Mouse (Mus musculus) forebrain, embryonic 16.5 days (tissue): Measurements from ENCODE around the gene Rabepk. TPM values are rescaled to one million over a fixed set of nuclear protein-coding genes. Genes with fewer than 3 reads are reported as not detected.

ENCODE experiments used
- ATAC-seq: fragments of 200-750 bp; cut with Nextera tagmentation; 2 replicates; pipeline ENCODE4 v1.8.0; 2017; ENCODE audit warnings: mild to moderate bottlenecking, moderate library complexity
- H3K27ac ChIP-seq: fragments of 300-500 bp; sonication (generic); 2 replicates; pipeline ENCODE4 v1.5.1; 2014; ENCODE audit warnings: low read length, control low read depth
- H3K27me3 ChIP-seq: fragments of 300-500 bp; sonication (generic); replicated peaks from 2 replicates; pipeline ENCODE4 v1.6.1; 2014; ENCODE audit warnings: low read length; ENCODE audit not compliant: control insufficient read depth, insufficient read depth
- H3K36me3 ChIP-seq: fragments of 300-500 bp; sonication (generic); 2 replicates; pipeline ENCODE4 v1.6.1; 2014; ENCODE audit not compliant: control insufficient read depth, insufficient read depth
- H3K4me1 ChIP-seq: fragments of 300-500 bp; sonication (generic); replicated peaks from 2 replicates; pipeline ENCODE4 v1.6.1; 2014; ENCODE audit warnings: low read length; ENCODE audit not compliant: control insufficient read depth, insufficient read depth
- H3K4me2 ChIP-seq: fragments of 300-500 bp; sonication (generic); 2 replicates; pipeline ENCODE4 v1.6.1; 2014; ENCODE audit warnings: mild to moderate bottlenecking, low read length, control low read depth
- H3K4me3 ChIP-seq: fragments of 300-500 bp; sonication (generic); replicated peaks from 2 replicates; pipeline ENCODE4 v1.5.1; 2014; ENCODE audit warnings: mild to moderate bottlenecking, low read length, control low read depth
- H3K9ac ChIP-seq: fragments of 300-500 bp; sonication (generic); replicated peaks from 2 replicates; pipeline ENCODE4 v1.6.1; 2014; ENCODE audit warnings: low read depth, low read length, control low read depth
- H3K9me3 ChIP-seq: fragments of 300-500 bp; sonication (generic); 2 replicates; pipeline ENCODE4 v1.6.1; 2016; ENCODE audit warnings: low read length; ENCODE audit not compliant: control insufficient read depth
- WGBS: fragments of 180-500 bp; shearing (Covaris S2); extraction: QIAGEN DNeasy Blood & Tissue Kit; methylation state at CpG from one replicate; pipeline ENCODE4 v1.1.7; 2014; 5-methylcytosine and 5-hydroxymethylcytosine counted together
- polyA plus RNA-seq: library from polyadenylated mRNA; unstranded; fragments of >200 nt; fragmentation: Nextera tagmentation; extraction: Ambion mirVana; gene quantifications from 2 replicates; pipeline ENCODE4 v1.2.1, GENCODE M21; 2015

The Rabepk gene
- polyA plus RNA-seq, 1 experiment from 2014 or later = 29.9 TPM

GRCm38 (mm10) chr2:34739684-34740391 lies 59.9 kb downstream of the Rabepk start:
- H3K4me1 ChIP-seq = no peaks in the 10 kb centered on the region
- ATAC-seq = no peak
- H3K4me3 ChIP-seq = no peak overlapping the region
- H3K27me3 ChIP-seq = no peaks in the 10 kb centered on the region
- 95% methylated on average over 1 of the region's 1 CpGs for WGBS
- no peak overlapping the region for H3K4me2 ChIP-seq
- H3K27ac ChIP-seq = no peak overlapping the region
- no peaks in the 10 kb centered on the region for H3K9me3 ChIP-seq
- peaks cover 3% of the 10 kb centered on the region; the same call in 1 of the 2 replicates for H3K36me3 ChIP-seq
- H3K9ac ChIP-seq = no peak overlapping the region

- no peak overlapping the region for H3K4me2 ChIP-seq
- no peak overlapping the region for H3K9ac ChIP-seq
- no peak overlapping the region for H3K4me3 ChIP-seq
- no peaks in the 10 kb centered on the region for H3K9me3 ChIP-seq
- no peak overlapping the region for H3K27ac ChIP-seq
- H3K4me1 ChIP-seq = no peaks in the 10 kb centered on the region
- ATAC-seq = no peak
- peaks cover 3% of the 10 kb centered on the region; the same call in 1 of the 2 replicates for H3K36me3 ChIP-seq
- 83% methylated on average over 1 of the region's 1 CpGs for WGBS
- no peaks in the 10 kb centered on the region for H3K27me3 ChIP-seq
Measured at GRCm38 (mm10) chr2:34737911-34738310, 61.8 kb downstream of the Rabepk start.

- Histone ChIP-seq H3K4me3 (no peak overlapping the region), H3K9ac (no peak overlapping the region), H3K4me2 (no peak overlapping the region), H3K36me3 (no peaks in the 10 kb centered on the region), H3K9me3 (no peaks in the 10 kb centered on the region), H3K27ac (no peak overlapping the region), H3K4me1 (no peaks in the 10 kb centered on the region), H3K27me3 (no peaks in the 10 kb centered on the region)
- 84% methylated on average over 1 of the region's 1 CpGs for WGBS
- ATAC-seq = no peak
Measured at GRCm38 (mm10) chr2:34736626-34737025, 63.1 kb downstream of the Rabepk start.

Other genes starting within 250 kb of the Rabepk start
- 126 and 135 TPM in 2 replicates for gene Gapvd1, start 44.7 kb downstream of the Rabepk start, polyA plus RNA-seq
- gene Hspa5, start 27.9 kb downstream of the Rabepk start, polyA plus RNA-seq = 387 and 442 TPM in 2 replicates
- 114 and 122 TPM in 2 replicates for gene Fbxw2, start 26.4 kb upstream of the Rabepk start, polyA plus RNA-seq
- gene Gm34653, start 33.1 kb upstream of the Rabepk start, polyA plus RNA-seq = not detected in 2 replicates
- 0.17 TPM in 1 of 2 replicates, not detected in the other for gene Cutal, start 74.5 kb upstream of the Rabepk start, polyA plus RNA-seq
- 102 and 105 TPM in 2 replicates for gene Psmd5, start 75.1 kb upstream of the Rabepk start, polyA plus RNA-seq
- 3.8 and 4.5 TPM in 2 replicates for gene Phf19, start 114.1 kb upstream of the Rabepk start, polyA plus RNA-seq
- gene Traf1, start 161.9 kb upstream of the Rabepk start, polyA plus RNA-seq = 1.3 and 1.8 TPM in 2 replicates